Mouse (Mus musculus) hindbrain, embryonic 11.5 days (tissue): ENCODE data around the gene Jmjd1c. TPM values are rescaled to one million over a fixed set of nuclear protein-coding genes. Genes with fewer than 3 reads are reported as not detected.

Experiments
- ATAC-seq: fragments of 200-750 bp; cut with Nextera tagmentation; 2 replicates; pipeline ENCODE4 v1.8.0; 2017; ENCODE audit warnings: mild to moderate bottlenecking, moderate TSS enrichment, moderate library complexity; ENCODE audit not compliant: low FRiP score
- DNase-seq: peaks from one replicate; pipeline ENCODE4 v3.0.0-alpha.2; 2015; ENCODE audit warnings: low spot score
- H3K27ac ChIP-seq: fragments of 300-500 bp; sonication (generic); 2 replicates; pipeline ENCODE4 v1.5.1; 2014; ENCODE audit warnings: mild to moderate bottlenecking, low read depth, low read length
- H3K27me3 ChIP-seq: fragments of 300-500 bp; sonication (generic); 2 replicates; pipeline ENCODE4 v1.6.1; 2014; ENCODE audit warnings: mild to moderate bottlenecking, low read length, moderate library complexity, mixed read lengths; ENCODE audit not compliant: control insufficient read depth, insufficient read depth
- H3K36me3 ChIP-seq: fragments of 300-500 bp; sonication (generic); 2 replicates; pipeline ENCODE4 v1.6.1; 2014; ENCODE audit warnings: mild to moderate bottlenecking, low read length, moderate library complexity, mixed read lengths; ENCODE audit not compliant: control insufficient read depth, insufficient read depth
- H3K4me1 ChIP-seq: fragments of 300-500 bp; sonication (generic); replicated peaks from 2 replicates; pipeline ENCODE4 v1.6.1; 2014; ENCODE audit warnings: low read length, mixed read lengths; ENCODE audit not compliant: control insufficient read depth, insufficient read depth
- H3K4me2 ChIP-seq: fragments of 300-500 bp; sonication (generic); replicated peaks from 2 replicates; pipeline ENCODE4 v1.6.1; 2014; ENCODE audit warnings: mild to moderate bottlenecking, low read depth, low read length
- H3K4me3 ChIP-seq: fragments of 300-500 bp; sonication (generic); 2 replicates; pipeline ENCODE4 v1.5.1; 2014; ENCODE audit warnings: low read depth, low read length
- H3K9ac ChIP-seq: fragments of 300-500 bp; sonication (generic); 2 replicates; pipeline ENCODE4 v1.6.1; 2014; ENCODE audit warnings: low read depth, low read length
- H3K9me3 ChIP-seq: fragments of 300-500 bp; sonication (generic); 2 replicates; pipeline ENCODE4 v1.6.1; 2016; ENCODE audit warnings: low read length; ENCODE audit not compliant: control insufficient read depth
- WGBS: fragments of 180-500 bp; shearing (Covaris S2); extraction: QIAGEN DNeasy Blood & Tissue Kit; methylation state at CpG from one replicate; pipeline ENCODE4 v1.1.7; 2014; 5-methylcytosine and 5-hydroxymethylcytosine counted together
- polyA plus RNA-seq: library from polyadenylated mRNA; unstranded; fragments of >200 nt; fragmentation: Nextera tagmentation; extraction: Ambion mirVana; gene quantifications from 2 replicates; pipeline ENCODE4 v1.2.1, GENCODE M21; 2014

Gene Jmjd1c
- polyA plus RNA-seq, 1 experiment from 2014 or later: 63.8 TPM

DNA sequence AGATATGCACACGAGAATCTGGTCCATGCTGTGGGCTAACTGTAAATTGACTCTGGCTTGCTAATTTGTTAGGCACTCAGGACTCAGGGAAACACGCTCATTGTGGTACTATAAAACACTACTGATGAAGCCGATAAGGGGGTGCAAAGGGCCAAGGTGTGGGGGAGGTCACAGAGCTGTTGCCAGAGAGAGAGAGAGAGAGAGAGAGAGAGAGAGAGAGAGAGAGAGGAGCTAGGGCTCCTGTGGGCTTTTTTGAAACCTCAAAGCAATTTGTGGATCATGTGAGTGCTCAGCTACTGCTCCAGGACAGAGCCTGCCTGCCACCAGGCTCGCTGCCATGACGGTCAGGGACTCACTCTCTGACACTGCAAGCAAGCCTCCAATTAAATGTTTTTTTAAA, 202.9 kb downstream of the Jmjd1c start:
- Histone ChIP-seq H3K27me3 (no peaks in the 10 kb centered on the region), H3K4me1 (no peaks in the 10 kb centered on the region), H3K4me3 (no peak overlapping the region), H3K4me2 (no peak overlapping the region), H3K36me3 (no peaks in the 10 kb centered on the region), H3K9ac (no peak overlapping the region), H3K9me3 (no peaks in the 10 kb centered on the region), H3K27ac (no peak overlapping the region)
- DNase-seq (no peak), ATAC-seq (no peak)
- 78% methylated on average over 5 of the region's 5 CpGs for WGBS

- H3K36me3 ChIP-seq: no peaks in the 10 kb centered on the region
- ATAC-seq (no peak), DNase-seq (no peak)
- 88% methylated on average over 4 of the region's 4 CpGs for WGBS
- H3K4me2 ChIP-seq: no peak overlapping the region
- no peak overlapping the region for H3K9ac ChIP-seq
- H3K4me1 ChIP-seq: no peaks in the 10 kb centered on the region
- no peak overlapping the region for H3K27ac ChIP-seq
- no peaks in the 10 kb centered on the region for H3K27me3 ChIP-seq
- H3K9me3 ChIP-seq: no peaks in the 10 kb centered on the region
- H3K4me3 ChIP-seq: no peak overlapping the region
These were observed 203.4 kb downstream of the Jmjd1c start for GRCm38 (mm10) chr10:67299285-67299684.

- WGBS: 90% methylated on average over 6 of the region's 6 CpGs
- H3K36me3 ChIP-seq: no peaks in the 10 kb centered on the region
- no peaks in the 10 kb centered on the region for H3K9me3 ChIP-seq
- no peak overlapping the region for H3K4me2 ChIP-seq
- no peak overlapping the region for H3K27ac ChIP-seq
- H3K4me1 ChIP-seq: no peaks in the 10 kb centered on the region
- no peak for DNase-seq
- H3K27me3 ChIP-seq: no peaks in the 10 kb centered on the region
- no peak overlapping the region for H3K4me3 ChIP-seq
- no peak for ATAC-seq
- H3K9ac ChIP-seq: no peak overlapping the region
These were observed 205.1 kb downstream of the Jmjd1c start for GRCm38 (mm10) chr10:67301046-67301445.

DNA sequence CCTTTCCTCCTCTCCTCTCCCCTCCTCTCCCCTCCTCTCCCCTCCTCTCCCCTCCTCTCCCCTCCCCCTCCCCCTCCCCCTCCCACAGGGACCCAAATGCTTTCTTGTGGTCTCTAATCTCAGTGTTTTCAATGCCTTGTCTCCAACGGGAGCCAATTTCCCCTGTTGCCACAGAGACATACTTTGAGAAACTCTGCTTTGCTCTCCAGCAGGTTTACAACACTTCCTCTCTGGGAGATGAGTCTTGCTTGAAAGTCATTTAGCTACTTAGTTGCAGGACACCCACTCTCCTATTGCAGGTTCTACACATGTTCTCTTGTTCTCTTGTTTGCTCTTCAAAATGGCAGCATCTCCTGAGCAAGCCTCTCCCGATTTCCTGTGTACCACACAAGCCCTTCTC, 206.4 kb downstream of the Jmjd1c start:
- H3K27me3 ChIP-seq: no peaks in the 10 kb centered on the region

More for the DNA sequence above, 206.4 kb downstream of the Jmjd1c start:
- WGBS: 88% methylated on average over 1 of the region's 2 CpGs
- H3K36me3 ChIP-seq: no peaks in the 10 kb centered on the region
- no peak overlapping the region for H3K9ac ChIP-seq
- ATAC-seq: no peak
- H3K9me3 ChIP-seq: no peaks in the 10 kb centered on the region
- no peak overlapping the region for H3K27ac ChIP-seq
- H3K4me1 ChIP-seq: no peaks in the 10 kb centered on the region
- DNase-seq: no peak
- H3K4me2 ChIP-seq: no peak overlapping the region
- H3K4me3 ChIP-seq: no peak overlapping the region

Other genes starting within 250 kb of the Jmjd1c start
- 46.4 and 53.8 TPM in 2 replicates for gene Reep3, start 820 bp downstream of the Jmjd1c start, polyA plus RNA-seq
- gene Nrbf2, start 189.2 kb downstream of the Jmjd1c start, polyA plus RNA-seq: 49.5 and 51.5 TPM in 2 replicates